Comparison of ENCODE assay signal across 15 mouse cellular contexts in the genomic region with DNA sequence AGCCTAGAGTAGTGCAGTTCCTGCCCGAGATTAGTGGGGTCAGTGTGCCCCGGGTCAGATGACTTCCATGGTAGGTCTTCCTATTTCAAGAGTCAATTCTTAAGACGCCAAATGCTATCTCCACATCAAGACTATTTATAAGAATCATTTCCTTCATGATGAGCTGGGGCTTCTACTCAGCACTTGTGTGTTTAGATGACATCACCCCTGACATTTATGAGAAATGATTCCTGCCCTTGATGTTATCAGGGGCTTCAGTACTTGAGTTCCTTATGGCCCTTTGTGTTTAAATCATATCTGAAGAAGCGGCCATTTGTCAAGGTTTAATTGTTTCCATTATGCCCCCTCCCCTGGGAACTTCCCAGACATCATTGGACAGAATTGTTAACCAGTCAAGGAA.
"Had no signal": no experiment of that assay in that cellular context is flagged by ENCODE, and none has a peak within 500 bp of the region (broad histone marks: within the 10 kb centered on the region; RNA-seq: fewer than 3 reads in every experiment).

No protein-coding gene starts in this region.

- H3K27me3 ChIP-seq: limb, embryonic 15.5 days; neural tube, embryonic 15.5 days; stomach, embryonic 15.5 days had no signal

- H3K27ac ChIP-seq: limb, embryonic 15.5 days; liver, embryonic 12.5 days; midbrain, embryonic 10.5 days; neural tube, embryonic 15.5 days; stomach, embryonic 15.5 days had no signal

- H3K9me3 ChIP-seq: limb, embryonic 15.5 days; liver, embryonic 12.5 days; midbrain, embryonic 10.5 days; neural tube, embryonic 15.5 days; stomach, embryonic 15.5 days had no signal

- H3K4me1 ChIP-seq: limb, embryonic 15.5 days; liver, embryonic 12.5 days; neural tube, embryonic 15.5 days; stomach, embryonic 15.5 days had no signal

- H3K4me3 ChIP-seq: limb, embryonic 15.5 days; liver, embryonic 12.5 days; midbrain, embryonic 10.5 days; myocyte; neural tube, embryonic 15.5 days; stomach, embryonic 15.5 days had no signal

- H3K9ac ChIP-seq: limb, embryonic 15.5 days; liver, embryonic 12.5 days; neural tube, embryonic 15.5 days; stomach, embryonic 15.5 days had no signal

- ATAC-seq: liver, embryonic 12.5 days had no signal

- H3K36me3 ChIP-seq: limb, embryonic 15.5 days; liver, embryonic 12.5 days; midbrain, embryonic 10.5 days; neural tube, embryonic 15.5 days; stomach, embryonic 15.5 days had no signal

- DNase-seq: kidney, adult 11 months; kidney, adult 9 months; kidney, postnatal 36 days; layer of hippocampus, adult 9-11 months; layer of hippocampus, postnatal 36 days; midbrain, embryonic 14.5 days; retina, postnatal 1 day; thymus, adult 2 months; thymus, postnatal 25 days had no signal

- H3K4me2 ChIP-seq: limb, embryonic 15.5 days; liver, embryonic 12.5 days; neural tube, embryonic 15.5 days; stomach, embryonic 15.5 days had no signal
